Mouse (Mus musculus) urinary bladder, postnatal 36 days (tissue): ENCODE data around the gene Catip.
"Not testable (repeated sequence)": the region's sequence is repeated elsewhere in the genome, so short reads cannot be mapped to it uniquely, and the experiment has no call there.

Source experiments
- DNase-seq, 2 experiments: peaks; one replicate each; pipeline ENCODE4 v3.0.0; 2022; ENCODE audit warnings: low spot score in 2 of 2, mixed read lengths in 1 of 2

The Catip gene

DNA sequence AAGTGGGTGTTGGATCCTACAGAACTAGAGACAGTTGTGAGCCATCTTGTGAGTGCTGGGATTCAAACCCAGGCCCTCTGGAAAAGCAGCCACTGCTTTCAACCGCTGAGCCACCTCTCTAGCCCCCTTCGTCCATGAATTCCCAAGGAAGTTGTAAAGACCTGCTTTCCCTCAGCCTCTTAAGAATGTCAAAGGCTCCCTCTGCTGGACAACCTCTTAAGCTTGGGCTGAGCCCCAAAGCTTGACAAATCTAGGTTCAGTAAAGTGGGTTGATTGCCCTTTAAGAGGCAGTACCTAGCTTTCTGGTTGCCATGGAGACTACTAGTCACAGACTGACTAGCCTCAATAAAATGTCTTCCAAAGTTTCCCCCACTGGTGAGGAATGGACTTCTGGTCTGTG lies at the start of gene Catip:
TSS of gene Catip (plus strand) at position 297 of the 400 bp plus-strand sequence.
- DNase-seq = peak; percentile 62 to 72

DNA sequence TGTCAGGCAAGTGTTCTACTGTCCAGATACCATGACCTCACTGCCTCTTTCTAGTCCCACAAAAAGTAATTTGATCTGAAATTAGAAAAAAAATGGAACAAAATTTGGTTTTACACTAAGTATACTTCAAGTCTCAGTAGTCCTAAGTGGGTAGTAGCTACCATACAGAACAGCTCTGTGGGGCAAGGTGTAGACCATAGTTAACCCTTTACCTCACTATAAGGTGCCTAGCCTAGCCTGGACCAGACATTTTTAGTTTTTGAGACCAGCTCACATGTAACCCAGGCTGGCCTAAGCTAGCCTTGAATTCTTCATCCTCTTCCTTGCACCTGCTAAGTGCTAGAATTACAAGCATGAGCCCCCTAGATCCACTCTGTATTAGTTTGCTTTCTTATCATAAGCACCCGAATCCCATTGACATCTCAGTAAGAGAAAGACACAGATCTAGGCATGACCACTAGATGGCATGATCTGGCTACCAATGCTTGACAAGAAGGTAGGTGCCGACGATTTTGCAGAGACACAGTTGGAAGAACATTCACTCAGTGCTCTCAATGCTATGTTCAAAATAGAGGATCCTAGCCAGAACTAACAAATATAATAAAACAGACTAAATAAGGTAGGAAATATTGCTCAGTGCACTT lies 48.7 kb upstream of the Catip start:
- DNase-seq = peak in 1 of 2 experiments; percentile 53

DNA sequence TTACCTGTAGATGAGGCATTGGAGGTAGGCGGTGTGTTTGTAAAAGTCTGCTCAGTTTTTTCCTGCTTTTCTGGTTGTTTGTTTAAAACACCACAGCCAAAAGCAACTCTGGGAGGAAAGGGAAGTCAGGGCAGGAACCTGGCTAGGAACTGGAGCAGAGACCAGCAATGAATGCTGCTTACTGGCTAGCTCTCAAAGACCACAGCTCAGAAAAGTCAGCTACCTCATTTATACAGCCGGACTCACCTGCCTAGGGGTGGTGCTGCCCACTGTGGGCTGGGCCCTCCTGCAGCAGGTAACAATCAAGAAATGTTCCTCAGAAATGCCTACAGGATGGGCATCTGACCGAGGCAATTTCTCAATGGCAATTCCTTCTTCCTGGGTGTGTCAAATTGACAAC lies 47.1 kb upstream of the Catip start:
- no peak for DNase-seq

DNA sequence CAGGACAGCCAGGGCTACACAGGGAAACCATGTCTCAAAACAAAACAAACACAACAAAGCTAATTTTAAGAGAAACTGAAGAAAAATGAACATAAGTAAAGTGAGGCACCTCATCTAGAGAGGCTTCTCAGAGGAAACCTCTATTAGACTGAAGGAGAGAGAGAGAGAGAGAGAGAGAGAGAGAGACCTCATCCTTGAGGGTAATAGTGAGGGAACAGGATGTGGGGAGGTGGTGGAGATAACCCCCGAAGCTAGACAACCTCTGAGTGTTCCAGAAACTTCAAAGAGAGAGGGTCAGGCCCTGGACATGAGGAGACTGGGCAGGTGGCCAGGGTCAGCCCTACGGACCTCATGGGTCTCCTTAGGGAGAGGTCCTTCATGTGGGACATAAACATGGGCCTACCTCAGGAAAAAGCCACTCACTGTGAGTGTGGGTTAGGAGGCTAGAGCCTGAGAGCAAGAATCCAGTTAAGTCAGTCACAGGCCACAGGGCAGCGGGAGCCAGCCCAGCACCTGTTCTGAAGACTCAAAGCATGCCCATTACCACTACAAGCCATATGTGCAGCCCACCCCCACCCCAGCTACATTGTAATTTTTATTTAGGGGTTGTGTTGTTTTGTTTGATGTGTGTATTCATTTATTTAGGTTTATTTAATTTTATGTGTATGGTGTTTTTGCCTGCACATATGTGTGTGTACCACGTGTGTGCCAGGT lies 45.6 kb upstream of the Catip start:
- DNase-seq = no peak

DNA sequence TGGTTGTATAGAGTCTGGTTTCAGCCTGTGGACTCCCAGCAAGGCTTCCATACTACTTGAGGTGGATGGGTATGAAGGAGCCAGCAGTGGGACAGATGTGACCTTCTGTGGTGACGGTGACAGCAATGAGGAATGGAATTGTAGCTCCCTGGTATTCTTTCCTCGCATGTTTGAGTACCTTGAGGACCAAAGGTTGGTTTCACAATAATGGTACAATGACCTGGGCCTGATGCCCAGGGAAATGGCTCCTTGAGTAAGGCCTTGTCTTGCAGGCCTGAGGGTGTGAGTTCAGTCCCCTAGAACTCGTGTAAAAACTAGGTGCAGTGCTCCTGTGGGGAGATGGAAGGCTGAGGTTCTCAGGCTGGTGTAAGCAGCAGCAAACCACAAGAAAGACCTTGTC lies 43.2 kb upstream of the Catip start:
- DNase-seq = no peak

DNA sequence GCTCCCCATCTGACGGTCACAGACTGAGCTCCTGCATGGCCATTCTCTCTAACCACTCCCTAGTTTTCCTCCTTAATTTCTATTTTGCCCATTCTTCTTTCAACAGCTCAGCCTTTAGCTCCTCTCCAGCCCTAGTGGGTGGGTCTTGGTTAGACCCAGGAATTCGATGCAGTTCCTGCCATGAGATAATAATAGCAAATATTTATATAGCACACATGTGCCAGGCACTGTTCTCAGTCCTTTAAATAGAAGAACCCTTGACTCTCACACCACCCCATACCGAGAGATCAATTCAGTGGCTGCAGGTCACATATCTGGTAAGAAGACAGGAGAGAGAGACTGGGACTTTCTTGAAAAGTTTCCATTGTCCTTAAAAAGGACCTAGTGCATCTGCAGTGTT lies 40.5 kb upstream of the Catip start:
- no peak for DNase-seq

DNA sequence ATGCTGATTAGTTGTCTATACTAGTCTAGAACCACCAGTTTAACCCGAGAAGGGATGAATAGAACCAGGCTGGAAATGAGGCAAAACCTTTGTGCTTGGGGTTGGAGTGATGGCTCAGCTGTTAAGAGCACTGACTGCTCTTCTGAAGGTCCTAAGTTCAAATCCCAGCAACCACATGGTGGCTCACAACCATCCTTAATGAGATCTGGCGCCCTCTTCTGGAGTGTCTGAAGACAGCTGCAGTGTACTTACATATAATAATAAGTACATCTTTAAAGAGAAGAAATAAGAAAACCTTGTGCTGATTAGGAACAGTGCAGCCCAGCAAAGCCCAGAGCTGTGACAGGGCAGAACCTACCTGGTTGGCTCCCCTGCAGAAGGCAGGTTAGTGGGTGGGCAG lies 35.0 kb upstream of the Catip start:
- not testable (repeated sequence) for DNase-seq

DNA sequence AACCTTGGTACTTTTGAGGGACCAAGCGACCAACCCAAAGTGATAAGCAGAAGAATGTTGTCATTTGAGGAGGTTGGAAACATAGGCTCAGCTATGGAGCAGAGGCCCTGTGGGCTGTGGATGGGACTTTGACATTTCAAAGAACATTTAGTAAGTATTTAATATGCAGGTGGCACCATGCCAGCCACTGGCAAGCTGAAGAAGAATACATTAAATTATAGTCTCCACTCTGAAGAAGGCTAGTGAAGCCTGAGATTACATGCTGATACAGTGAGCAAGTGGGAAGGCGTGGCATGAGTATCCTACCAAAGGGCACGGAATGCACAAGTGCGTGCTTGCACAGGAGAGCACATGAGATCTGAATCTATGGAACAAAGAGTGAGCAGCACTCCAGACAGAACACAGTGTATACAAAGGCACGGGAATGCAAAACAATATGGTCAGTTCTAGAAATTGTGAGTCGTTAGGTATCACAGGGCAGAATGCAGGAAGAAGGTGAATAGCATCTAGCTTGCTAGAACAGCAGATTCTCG lies 31.9 kb upstream of the Catip start:
- no peak for DNase-seq

DNA sequence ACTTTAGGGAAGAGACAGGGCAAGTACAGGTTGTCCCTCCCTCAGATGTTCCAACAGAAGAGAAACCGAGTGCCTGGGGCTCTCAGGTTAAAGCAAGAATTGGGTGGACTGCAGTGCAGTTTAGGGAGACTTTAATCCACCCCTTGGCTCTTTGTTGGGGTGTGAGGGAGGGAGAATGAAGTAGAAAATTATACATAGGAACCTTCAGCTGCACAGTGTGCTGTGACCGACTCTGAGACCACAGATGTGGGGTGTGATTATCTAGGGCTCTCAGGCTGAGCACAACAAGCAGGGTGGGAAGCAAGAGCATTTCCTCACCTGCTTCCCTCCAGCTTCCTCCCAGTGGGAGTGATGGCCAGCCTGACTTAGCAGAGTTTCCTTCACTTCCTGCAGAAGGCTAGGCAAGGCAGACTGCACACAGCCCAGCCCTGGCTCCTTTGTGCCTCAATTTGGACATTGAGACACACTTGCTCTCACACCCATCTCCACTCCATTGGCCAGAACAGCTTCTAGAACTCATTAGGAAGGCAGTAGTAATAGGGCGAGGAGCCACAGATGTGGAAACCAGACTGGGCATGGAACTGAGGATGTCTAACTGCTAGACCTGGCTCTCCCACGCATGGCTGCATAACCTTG lies 30.7 kb upstream of the Catip start:
- DNase-seq = peak in 1 of 2 experiments; percentile 23

DNA sequence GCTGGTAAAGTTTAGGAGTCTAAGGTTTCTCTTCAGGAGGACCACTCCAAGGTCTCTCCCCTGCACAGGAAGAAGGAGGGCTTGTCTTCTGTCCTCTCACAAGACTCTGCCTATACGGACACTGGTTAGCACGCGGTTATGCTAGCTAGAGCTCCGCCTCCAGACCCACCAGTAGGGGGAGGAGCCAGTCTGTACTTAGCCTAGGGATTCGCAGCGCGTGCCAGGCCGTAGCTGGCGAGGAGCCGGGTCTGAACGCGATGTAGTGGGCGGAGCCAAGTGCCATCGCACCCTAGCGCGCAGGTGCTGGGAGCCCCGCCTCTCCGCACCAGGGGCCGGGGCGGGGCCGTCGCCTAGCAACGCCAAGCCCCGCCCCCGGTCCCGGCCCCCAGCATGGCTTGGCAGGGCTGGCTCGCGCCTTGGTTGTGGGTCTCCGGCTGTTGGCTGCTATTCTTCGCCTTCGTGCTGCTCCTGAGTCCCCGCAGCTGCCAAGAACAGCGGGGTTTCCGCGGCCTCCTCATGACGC lies 29.6 kb upstream of the Catip start:
- DNase-seq = peak; percentile 92 to 97

DNA sequence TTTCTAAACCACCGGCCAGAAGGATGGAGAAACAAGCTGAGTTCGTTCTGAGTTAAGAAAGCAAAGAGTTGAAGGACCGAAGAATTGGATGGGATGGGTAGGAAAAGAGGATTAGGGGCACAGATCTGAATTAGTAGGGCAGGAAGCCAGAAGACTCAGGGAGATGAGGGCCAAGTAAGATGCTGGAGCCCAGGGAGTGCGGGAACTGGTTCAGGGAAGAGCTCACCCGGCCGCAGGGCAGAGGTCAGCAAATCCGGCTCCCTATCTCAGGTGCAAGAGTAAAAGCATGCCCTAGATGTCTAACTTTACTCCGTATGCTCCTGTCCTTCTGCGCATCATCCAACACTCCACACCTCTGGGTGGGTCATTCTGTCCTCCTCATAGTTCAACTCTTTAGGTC lies 29.0 kb upstream of the Catip start:
- no peak for DNase-seq

DNA sequence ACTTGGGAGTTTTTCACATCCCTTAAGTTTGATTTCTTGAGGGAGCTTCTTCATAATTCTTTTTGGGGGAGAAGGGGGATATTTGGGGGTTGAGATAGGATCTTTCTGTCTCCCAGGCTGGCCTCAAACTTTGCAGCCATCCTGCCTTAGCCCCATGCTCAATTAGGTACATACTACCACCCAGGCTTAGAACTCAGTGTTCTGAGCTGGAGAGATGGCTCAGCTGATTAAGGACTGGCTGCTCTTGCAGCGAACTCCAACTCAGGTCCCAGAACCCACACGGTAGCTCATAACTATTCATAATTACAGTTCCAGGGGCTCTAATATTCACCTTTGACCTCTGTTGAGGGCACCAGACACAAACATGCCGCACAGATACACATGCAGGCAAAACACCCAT lies 27.3 kb upstream of the Catip start:
- DNase-seq = no peak

DNA sequence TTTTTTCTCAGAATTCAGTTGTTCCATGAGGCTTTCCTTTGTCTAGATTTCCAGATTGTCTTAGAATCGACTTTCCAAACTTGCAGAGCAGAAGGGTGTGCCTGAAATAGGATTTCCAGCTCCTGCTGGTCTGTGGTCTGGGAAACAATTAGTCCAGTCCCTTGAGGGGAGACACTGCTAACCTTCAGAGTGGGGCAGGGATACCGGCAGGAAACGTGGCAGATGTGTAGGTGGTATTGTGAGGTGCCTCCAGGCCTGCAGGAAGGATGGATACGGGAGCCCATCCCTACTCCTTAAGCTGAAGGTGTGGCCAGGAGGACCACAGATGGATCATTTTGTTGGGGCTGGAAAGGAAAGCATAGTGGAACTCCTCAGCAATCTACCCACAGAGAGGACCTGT lies 26.9 kb upstream of the Catip start:
- DNase-seq = no peak

DNA sequence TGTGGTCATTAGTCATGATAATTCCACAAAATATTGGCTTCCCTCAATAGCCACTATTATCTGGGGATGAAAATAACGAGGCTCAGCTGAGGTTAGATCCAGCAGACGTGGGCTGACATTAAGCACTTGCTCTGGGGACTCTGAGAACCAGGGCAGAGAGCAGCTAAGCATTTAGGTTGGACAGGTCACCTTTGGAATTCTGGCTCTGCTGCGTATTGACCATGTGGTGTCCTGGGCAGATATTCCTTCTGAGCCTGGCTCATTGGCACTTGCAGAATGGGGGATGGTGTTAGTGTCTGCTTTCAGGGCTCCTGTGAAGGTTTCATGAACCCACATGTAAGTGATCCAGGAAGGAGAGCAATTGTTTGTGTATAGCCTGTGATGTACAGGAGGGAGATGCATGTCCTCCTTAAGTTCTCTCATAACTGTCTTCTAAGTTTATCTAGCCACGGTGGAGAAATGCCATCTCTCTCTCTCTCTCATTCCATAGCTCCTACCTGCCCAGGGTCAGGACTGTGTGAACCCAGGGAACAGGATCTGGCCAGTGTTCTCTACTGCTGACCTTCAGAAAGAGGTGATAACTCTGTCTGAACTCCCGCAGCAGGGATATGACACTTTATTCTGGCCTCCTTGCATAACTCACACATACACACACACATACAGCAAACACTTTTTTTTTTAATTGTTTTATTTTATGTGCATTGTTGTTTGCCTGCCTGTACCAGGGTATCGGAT lies 26.3 kb upstream of the Catip start:
- DNase-seq = no peak

DNA sequence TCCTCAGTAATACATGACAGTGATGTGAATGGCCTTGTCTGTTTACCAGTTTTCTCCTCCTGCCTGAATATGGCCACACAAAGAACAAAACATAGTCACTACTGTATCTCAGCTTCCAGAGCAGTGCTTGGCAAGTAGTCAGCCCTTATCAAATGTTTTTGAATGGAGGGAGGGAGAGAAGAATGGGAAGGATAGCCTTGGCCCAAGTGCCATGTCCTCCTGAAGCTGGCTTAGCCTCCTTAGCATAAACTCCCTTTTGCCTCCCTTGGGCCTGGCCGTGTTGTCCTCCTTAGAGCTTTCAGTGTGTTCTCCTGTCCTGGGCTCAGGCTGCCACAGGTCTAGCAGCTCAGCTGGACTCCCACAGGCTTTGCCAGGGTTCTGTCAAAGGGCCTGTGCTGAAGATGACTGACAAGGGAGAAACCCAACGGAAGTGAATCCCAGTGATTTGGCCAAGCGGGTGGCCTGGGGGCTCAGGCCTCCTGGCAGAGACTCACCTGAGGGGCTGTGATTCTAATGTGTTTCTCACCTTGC lies 24.6 kb upstream of the Catip start:
- DNase-seq = no peak

DNA sequence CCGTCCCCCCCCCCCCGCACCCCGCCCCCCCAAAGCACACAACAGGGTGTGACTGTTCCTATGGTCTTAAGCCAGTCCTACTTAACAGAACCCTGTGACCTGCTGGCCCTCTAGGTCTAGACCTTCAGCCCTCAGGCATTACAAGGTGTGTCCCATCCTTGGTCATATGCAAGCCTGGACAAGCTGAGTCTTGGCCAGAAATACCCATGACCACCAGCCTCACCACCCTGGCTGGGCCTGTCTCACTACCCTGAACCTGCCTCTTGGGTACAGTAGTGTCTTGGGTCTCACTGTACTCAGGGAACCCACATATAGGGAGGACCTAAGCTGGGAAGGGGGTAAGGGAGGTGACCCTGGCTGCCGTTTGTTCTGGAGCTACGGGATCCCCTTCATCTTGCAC lies 23.9 kb upstream of the Catip start:
- DNase-seq = no peak

DNA sequence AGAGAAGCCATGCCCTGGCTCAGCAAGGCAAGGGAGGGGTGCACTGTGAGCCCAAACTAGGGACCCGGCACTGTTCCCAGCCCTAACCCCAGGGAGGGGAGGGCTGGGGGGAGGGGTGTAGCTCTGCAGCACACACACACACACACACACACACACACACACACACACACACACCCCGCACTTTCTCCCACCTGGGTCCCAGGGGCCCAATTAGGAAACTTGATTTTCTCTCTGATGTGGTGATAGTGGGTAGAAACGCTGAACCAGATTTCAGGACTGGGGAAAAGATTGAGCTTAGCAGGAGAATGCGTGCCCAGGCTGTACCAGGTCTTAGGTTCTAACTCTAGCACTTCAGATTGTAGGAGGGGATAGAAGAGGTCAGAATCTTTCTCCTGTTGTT lies 23.3 kb upstream of the Catip start:
- no peak for DNase-seq

DNA sequence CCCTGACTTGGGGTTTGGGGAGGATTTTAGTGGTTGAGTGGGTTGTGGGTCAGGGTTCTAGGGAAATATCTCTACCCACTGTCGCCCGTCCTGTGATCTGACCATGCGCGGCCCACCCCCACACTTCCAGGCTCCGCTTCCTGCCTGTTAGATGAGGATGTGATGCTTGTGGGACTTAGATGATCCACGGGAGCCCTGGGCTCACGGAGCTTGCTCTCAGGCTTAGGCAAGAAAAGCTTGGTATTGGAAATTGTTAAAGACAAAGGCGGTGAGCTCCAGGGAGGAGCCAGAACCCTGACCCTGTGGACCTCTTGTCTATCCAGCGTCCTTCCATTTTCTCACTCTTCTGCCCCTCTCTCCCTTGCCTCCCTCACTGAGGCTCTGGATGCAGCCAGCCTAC lies 22.0 kb upstream of the Catip start:
- DNase-seq = no peak

DNA sequence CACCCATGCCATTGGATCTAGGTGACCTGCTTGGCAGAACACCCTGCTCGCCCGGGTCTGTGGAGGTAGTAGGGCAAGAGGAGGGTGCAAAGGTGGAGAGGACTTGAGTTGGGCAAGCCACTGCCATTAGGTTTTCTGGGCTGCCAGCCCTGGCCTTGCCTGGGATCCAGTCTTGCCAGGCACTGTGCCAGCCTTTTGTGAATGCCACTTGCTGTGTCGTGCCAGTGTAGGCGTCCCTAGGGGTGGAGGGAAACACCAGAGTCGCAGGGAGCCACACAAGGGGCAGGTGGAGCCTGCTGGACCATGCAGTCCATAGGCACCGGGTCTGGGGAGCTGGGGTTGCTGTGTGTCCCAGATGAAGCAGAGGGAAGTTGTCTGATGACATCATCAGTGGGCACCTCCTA lies 21.5 kb upstream of the Catip start:
- DNase-seq = peak in 1 of 2 experiments; percentile 63

DNA sequence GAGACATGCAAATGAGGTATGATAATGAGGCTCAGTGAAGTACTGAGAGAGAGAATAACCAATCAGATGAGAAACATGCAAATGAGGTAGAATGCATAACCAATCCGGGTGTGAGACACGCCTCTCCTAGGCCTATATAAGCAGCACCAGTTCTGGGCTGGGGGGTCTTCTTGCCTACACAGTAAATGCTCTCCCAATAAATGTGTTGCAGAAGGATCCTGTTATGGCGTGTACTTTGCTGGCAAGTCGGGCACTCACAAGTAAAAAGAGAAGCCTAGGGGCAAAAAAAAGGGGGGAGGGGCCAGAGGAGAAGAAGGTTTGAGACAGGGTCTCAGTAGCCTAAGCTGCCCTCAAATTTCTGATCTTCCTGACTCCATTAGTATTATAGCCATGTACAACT lies 20.9 kb upstream of the Catip start:
- not testable (repeated sequence) for DNase-seq

DNA sequence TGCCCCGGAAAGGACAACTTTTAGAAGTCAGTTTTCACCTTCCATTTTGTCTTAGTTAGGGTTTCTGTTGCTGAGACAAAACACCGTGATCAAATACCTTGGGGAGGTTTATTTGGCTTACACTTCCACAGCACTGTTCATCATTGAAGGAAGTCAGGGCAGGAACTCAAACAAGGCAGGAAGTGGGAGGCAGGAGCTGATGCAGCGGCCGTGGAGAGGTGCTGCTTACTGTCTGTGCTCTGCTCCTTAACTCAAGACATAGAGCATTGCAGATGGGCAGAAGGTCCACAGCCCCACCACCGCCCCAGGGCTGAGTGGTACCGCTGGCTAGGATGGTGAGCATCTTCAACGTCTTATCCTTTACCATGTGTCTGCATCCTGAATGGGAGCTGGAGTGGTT lies 20.0 kb upstream of the Catip start:
- no peak for DNase-seq

DNA sequence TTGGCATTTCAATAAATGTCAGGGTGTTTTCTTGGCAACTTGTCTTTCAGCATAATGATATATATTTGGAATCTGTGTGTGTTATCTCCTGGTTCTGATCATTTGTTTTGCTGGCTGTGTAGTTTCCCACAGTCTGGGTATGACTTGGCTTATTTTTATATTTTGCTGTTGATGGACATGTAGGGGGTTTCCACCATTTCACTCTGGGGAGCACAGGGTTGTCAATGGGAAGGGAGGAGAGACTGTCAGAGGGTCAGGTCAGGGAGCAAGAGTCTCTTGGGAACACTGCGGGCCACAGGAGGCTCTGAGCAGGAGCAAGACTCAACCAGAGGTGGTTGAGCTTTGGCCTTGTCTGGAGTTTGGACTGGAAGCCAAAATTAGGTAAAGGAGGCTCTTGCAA lies 19.6 kb upstream of the Catip start:
- DNase-seq = no peak
